ENCODE assay signal across 38 mouse cellular contexts in genomic region chr13:61164622-61165021, GRCm38 (mm10). TPM values are rescaled to one million over a fixed set of nuclear protein-coding genes. Genes with fewer than 3 reads are reported as not detected.
A peak's percentile ranks its signal among the peaks of the same experiment; 100 is the strongest.
DNase-seq lines count a peak whose midpoint lies in the region; ATAC-seq and TF ChIP-seq lines count a peak whose summit lies in the region.
"Had no signal": no experiment of that assay in that cellular context is flagged by ENCODE, and none has a peak within 500 bp of the region (broad histone marks: within the 10 kb centered on the region; RNA-seq: fewer than 3 reads in every experiment).

No protein-coding gene starts in this region.

- H3K27ac ChIP-seq in stomach, postnatal 0 days (replicated peaks) = no peak overlapping the region
- H3K27ac ChIP-seq: embryonic facial prominence, embryonic 10.5 days; embryonic facial prominence, embryonic 13.5 days; forebrain, embryonic 10.5 days; forebrain, embryonic 13.5 days; gastrocnemius, adult 2 months; hindbrain, embryonic 12.5 days; hindbrain, embryonic 15.5 days had no signal

- no peaks in the 10 kb centered on the region for H3K36me3 ChIP-seq in E14TG2a.4 (ENCODE audit: insufficient read depth, low read length)
- H3K36me3 ChIP-seq in stomach, postnatal 0 days (ENCODE audit: control insufficient read depth, insufficient read depth, low read length) = no peaks in the 10 kb centered on the region
- H3K36me3 ChIP-seq: embryonic facial prominence, embryonic 10.5 days; embryonic facial prominence, embryonic 13.5 days; forebrain, embryonic 10.5 days; G1E; hindbrain, embryonic 12.5 days; hindbrain, embryonic 15.5 days had no signal

- peak; percentile 21; the same call in 1 of the 2 replicates for TF ChIP-seq CTCF in E14TG2a.4 (conservative IDR thresholded peaks at IDR 0.05; ENCODE audit: low read length)
- TF ChIP-seq CTCF in stomach, postnatal 0 days (IDR thresholded peaks at IDR 0.05; ENCODE audit: low read depth) = no peak

- H3K4me1 ChIP-seq in E14TG2a.4 (replicated peaks; ENCODE audit: low read depth, low read length) = no peaks in the 10 kb centered on the region
- H3K4me1 ChIP-seq in stomach, postnatal 0 days (replicated peaks; ENCODE audit: control insufficient read depth, insufficient read depth) = no peaks in the 10 kb centered on the region
- H3K4me1 ChIP-seq: embryonic facial prominence, embryonic 10.5 days; embryonic facial prominence, embryonic 13.5 days; forebrain, embryonic 10.5 days; forebrain, embryonic 13.5 days; hindbrain, embryonic 12.5 days; hindbrain, embryonic 15.5 days had no signal

- no peak overlapping the region for H3K4me3 ChIP-seq in E14TG2a.4 (replicated peaks; ENCODE audit: low read length)
- H3K4me3 ChIP-seq in stomach, postnatal 0 days (ENCODE audit: low read depth, low read length) = no peak overlapping the region
- H3K4me3 ChIP-seq: embryonic facial prominence, embryonic 10.5 days; embryonic facial prominence, embryonic 13.5 days; erythroblast, embryonic 14.5 days; forebrain, embryonic 10.5 days; forebrain, embryonic 13.5 days; gastrocnemius, adult 2 months; hindbrain, embryonic 12.5 days; hindbrain, embryonic 15.5 days had no signal

- peaks cover 6% of the 10 kb centered on the region for H3K9me3 ChIP-seq in E14TG2a.4 (ENCODE audit: low read length)
- no peaks in the 10 kb centered on the region for H3K9me3 ChIP-seq in stomach, postnatal 0 days (ENCODE audit: control insufficient read depth, low read length)

- ATAC-seq in megakaryocyte progenitor cell, adult 5-6 weeks (replicated peaks; ENCODE audit: poor library complexity) = 0 out of 2 replicates have a peak, but pooled peaks have one; percentile 39
- no peak for ATAC-seq in stomach, postnatal 0 days (ENCODE audit: low FRiP score, low TSS enrichment)
- ATAC-seq in cerebellum, adult (ENCODE audit: insufficient number of reproducible peaks, low FRiP score, low TSS enrichment) = no peak
- ATAC-seq: CD4-positive, CD25-positive, alpha-beta regulatory T cell, adult 4 months; forebrain, embryonic 13.5 days; forebrain, embryonic 16.5 days; intestine, postnatal 0 days had no signal

- 84% methylated on average over 4 of the region's 4 CpGs for WGBS in stomach, postnatal 0 days

- H3K4me2 ChIP-seq in stomach, postnatal 0 days (replicated peaks; ENCODE audit: low read depth) = no peak overlapping the region
- H3K4me2 ChIP-seq: embryonic facial prominence, embryonic 13.5 days; forebrain, embryonic 13.5 days; heart, embryonic 11.5 days; hindbrain, embryonic 12.5 days; hindbrain, embryonic 15.5 days had no signal

- no peaks in the 10 kb centered on the region for H3K27me3 ChIP-seq in E14TG2a.4 (ENCODE audit: insufficient read depth, low read length)
- no peaks in the 10 kb centered on the region for H3K27me3 ChIP-seq in stomach, postnatal 0 days (ENCODE audit: control insufficient read depth, insufficient read depth, low read length)
- H3K27me3 ChIP-seq: embryonic facial prominence, embryonic 13.5 days; forebrain, embryonic 13.5 days; hindbrain, embryonic 12.5 days; hindbrain, embryonic 15.5 days had no signal

- H3K9ac ChIP-seq in stomach, postnatal 0 days (ENCODE audit: low read length) = no peak overlapping the region
- H3K9ac ChIP-seq: embryonic facial prominence, embryonic 13.5 days; forebrain, embryonic 13.5 days; hindbrain, embryonic 12.5 days; hindbrain, embryonic 15.5 days had no signal

- DNase-seq in MEL-GATA-1-ER (ENCODE audit: extremely low read depth, low read depth) (peak; percentile 4), R1 (ENCODE audit: low read depth, low spot score) (peak; percentile 19)
- no peak for DNase-seq in stomach, postnatal 0 days (ENCODE audit: low spot score)
- no peak for DNase-seq in thymus, adult 18-20 months
- DNase-seq: adrenal gland, postnatal 10 days; adrenal gland, postnatal 36 days; cerebellum, adult 11 months; cerebellum, adult 2 months; cerebellum, adult 9-11 months; cerebellum, postnatal 25 days; embryo, embryonic 11 days; gastrocnemius, adult 2 months; gastrocnemius, postnatal 14 days had no signal

- no peak for TF ChIP-seq EP300 in stomach, postnatal 0 days (optimal IDR thresholded peaks at IDR 0.05)

RNA-seq across cellular contexts. Expression of gene Ctsr, which starts 0.6 kb away (rescaled TPM):
- total RNA-seq in megakaryocyte progenitor cell, adult 5-6 weeks (2015) = not detected in 2 replicates
- not detected in 2 replicates for total RNA-seq in megakaryocyte progenitor cell, adult 5-6 weeks (2017)
- polyA plus RNA-seq in stomach, postnatal 0 days (2015; fragmentation: Nextera tagmentation; extraction: Ambion mirVana) = not detected in 2 replicates
- total RNA-seq: adrenal gland, adult 18-20 months; adrenal gland, postnatal 10 days; adrenal gland, postnatal 36 days; G1E; gastrocnemius, adult 2 months; gastrocnemius, postnatal 14 days; gastrocnemius, postnatal 4 days; heart, adult 8-10 months; heart, postnatal 25 days; hematopoietic stem cell, adult 5-6 weeks had no signal
- polyA plus RNA-seq: C2C12; CD4-positive, CD25-positive, alpha-beta regulatory T cell, adult 4 months; cerebellum, adult 2 months; cortical plate, adult 2 months; embryonic facial prominence, embryonic 10.5 days; embryonic facial prominence, embryonic 13.5 days; erythroblast, embryonic 14.5 days; forebrain, embryonic 10.5 days; forebrain, embryonic 13.5 days; forebrain, embryonic 16.5 days; G1E; heart, embryonic 11.5 days; heart, embryonic 14.5 days; heart, postnatal 0 days; hindbrain, embryonic 12.5 days; hindbrain, embryonic 15.5 days; intestine, embryonic 14.5 days; intestine, postnatal 0 days had no signal

RNA-seq across cellular contexts. Expression of gene Cts6, which starts 38.6 kb away (rescaled TPM):
- not detected in 2 replicates for total RNA-seq in megakaryocyte progenitor cell, adult 5-6 weeks (2015)
- not detected in 2 replicates for total RNA-seq in megakaryocyte progenitor cell, adult 5-6 weeks (2017)
- not detected in 2 replicates for polyA plus RNA-seq in stomach, postnatal 0 days (2015; fragmentation: Nextera tagmentation; extraction: Ambion mirVana)
- total RNA-seq: adrenal gland, adult 18-20 months; adrenal gland, postnatal 10 days; adrenal gland, postnatal 36 days; G1E; gastrocnemius, adult 2 months; gastrocnemius, postnatal 14 days; gastrocnemius, postnatal 4 days; heart, adult 8-10 months; heart, postnatal 25 days; hematopoietic stem cell, adult 5-6 weeks had no signal
- polyA plus RNA-seq: C2C12; CD4-positive, CD25-positive, alpha-beta regulatory T cell, adult 4 months; cerebellum, adult 2 months; cortical plate, adult 2 months; embryonic facial prominence, embryonic 10.5 days; embryonic facial prominence, embryonic 13.5 days; erythroblast, embryonic 14.5 days; forebrain, embryonic 10.5 days; forebrain, embryonic 13.5 days; forebrain, embryonic 16.5 days; G1E; heart, embryonic 11.5 days; heart, embryonic 14.5 days; heart, postnatal 0 days; hindbrain, embryonic 12.5 days; hindbrain, embryonic 15.5 days; intestine, embryonic 14.5 days; intestine, postnatal 0 days had no signal

Comparison
In these comparisons a context has a peak if more than half of its experiments do, and no peak if none do; other contexts are left out.
1. DNase-seq: peak in MEL-GATA-1-ER (single experiment) and R1 (single experiment); none in stomach, postnatal 0 days (single experiment) and thymus, adult 18-20 months (0 of 2).